ENCODE assay signal across 28 mouse cellular contexts in the genomic region with DNA sequence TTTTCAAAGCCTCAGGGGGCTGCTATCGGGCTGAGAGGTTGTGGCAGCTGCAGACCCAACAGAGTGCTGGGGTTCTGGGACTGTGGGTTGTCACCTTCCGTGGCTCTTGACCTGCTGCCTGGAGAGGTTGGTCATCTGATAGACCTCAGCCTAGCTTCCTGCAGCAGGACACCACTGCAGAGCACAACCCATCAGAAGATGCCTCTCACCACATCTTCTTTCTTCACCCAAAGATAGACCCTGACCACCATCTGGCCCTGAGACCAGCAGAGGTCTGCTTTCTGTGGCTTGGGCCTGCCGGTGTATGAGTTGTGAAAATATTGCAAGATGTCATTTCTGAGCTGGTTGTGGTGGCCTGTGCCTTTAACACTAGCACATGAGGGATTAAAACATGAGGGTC. TPM values are rescaled to one million over a fixed set of nuclear protein-coding genes. Genes with fewer than 3 reads are reported as not detected.
DNase-seq lines count a peak whose midpoint lies in the region; ATAC-seq and TF ChIP-seq lines count a peak whose summit lies in the region.
"Had no signal": no experiment of that assay in that cellular context is flagged by ENCODE, and none has a peak within 500 bp of the region (broad histone marks: within the 10 kb centered on the region; RNA-seq: fewer than 3 reads in every experiment).

No protein-coding gene starts in this region.

- peak overlapping the region; percentile 77 for H3K27ac ChIP-seq in bone marrow, adult 2 months (ENCODE audit: control insufficient read depth, insufficient read depth, low read depth, low read length, poor library complexity)
- H3K27ac ChIP-seq in macrophage, result peak overlapping the region; percentile 98; the same call in 1 of the 2 replicates
- H3K27ac ChIP-seq: forebrain, embryonic 10.5 days; forebrain, embryonic 13.5 days; hindbrain, embryonic 10.5 days; hindbrain, embryonic 13.5 days had no signal

- no peak for TF ChIP-seq POLR2A in bone marrow, adult 2 months (IDR thresholded peaks at IDR 0.05; ENCODE audit: borderline replicate concordance, control insufficient read depth, low read depth, low read length)

- H3K4me3 ChIP-seq in bone marrow, adult 2 months (replicated peaks; ENCODE audit: control insufficient read depth, low read depth, low read length), result no peak overlapping the region
- H3K4me3 ChIP-seq in macrophage (ENCODE audit: inconsistent target), result no peak overlapping the region
- H3K4me3 ChIP-seq: forebrain, embryonic 10.5 days; forebrain, embryonic 13.5 days; hindbrain, embryonic 10.5 days; hindbrain, embryonic 13.5 days had no signal

- DNase-seq in natural killer cell, adult 2 months (ENCODE audit: low spot score in 2 of 2), result peak; percentile 56 to 78
- no peak for DNase-seq in urinary bladder, postnatal 14 days (ENCODE audit: low spot score)
- DNase-seq in thymus, adult 18-20 months, result no peak
- DNase-seq in kidney, adult 9 months, result no peak
- DNase-seq: adrenal gland, adult 8-10 months; adrenal gland, postnatal 25 days; cerebellum, adult 11 months; cerebellum, adult 8-10 months; cerebellum, postnatal 10 days; cerebellum, postnatal 36 days; gastrocnemius, postnatal 10 days; gastrocnemius, postnatal 36 days; heart, adult 11 months; heart, postnatal 36 days had no signal

- H3K79me2 ChIP-seq in macrophage (ENCODE audit: inconsistent target), result peaks cover 28% of the 10 kb centered on the region

- H3K4me1 ChIP-seq in bone marrow, adult 2 months (ENCODE audit: control insufficient read depth, insufficient read depth, low read length), result peaks cover 5% of the 10 kb centered on the region; the same call in 1 of the 2 replicates
- H3K4me1 ChIP-seq: forebrain, embryonic 10.5 days; forebrain, embryonic 13.5 days; hindbrain, embryonic 10.5 days; hindbrain, embryonic 13.5 days had no signal

- peak; percentile 27; the same call in 1 of the 2 replicates for ATAC-seq in common myeloid progenitor, adult 5-6 weeks (replicated peaks; ENCODE audit: low read depth, poor library complexity, severe bottlenecking)
- ATAC-seq: activated CD4-positive, CD25-positive, alpha-beta regulatory T cell, adult 4 months; forebrain, embryonic 13.5 days; forebrain, embryonic 16.5 days; hindbrain, embryonic 16.5 days; inflammation-experienced regulatory T-cells, adult 6 months had no signal

- TF ChIP-seq CTCF in bone marrow, adult 2 months (IDR thresholded peaks at IDR 0.05; ENCODE audit: control insufficient read depth, insufficient read depth, low read length), result no peak

- WGBS in bone marrow, adult 2 months, result 25% methylated on average over 3 of the region's 3 CpGs
- 54% methylated on average over 3 of the region's 3 CpGs for WGBS in macrophage (ENCODE audit: missing documents)

- H3K36me3 ChIP-seq in macrophage (ENCODE audit: inconsistent target), result no peaks in the 10 kb centered on the region
- H3K36me3 ChIP-seq: forebrain, embryonic 10.5 days; hindbrain, embryonic 10.5 days; hindbrain, embryonic 13.5 days had no signal

RNA-seq across cellular contexts. Expression of gene Tyrobp, which starts 2.5 kb away (rescaled TPM):
- polyA plus RNA-seq in bone marrow, adult 2 months (2011; ENCODE audit: insufficient read depth, insufficient read length, low replicate concordance, missing spikeins), result 164 and 433 TPM in 2 replicates
- total RNA-seq in common myeloid progenitor, adult 5-6 weeks (2017), result 94.7 and 118 TPM in 2 replicates
- 100 to 1,000 TPM in 7 of 26 experiments, 10 to 100 TPM in 19; 39.6 to 123 (median 77.3) TPM for total RNA-seq in macrophage (2018; cell fraction: chromatin; rRNA removed)
- 1,000 to 10,000 TPM; 1,796 to 3,589 (median 2,552) TPM for total RNA-seq in macrophage (2018; cell fraction: cytosol; rRNA removed)
- 100 to 1,000 TPM; 185 to 760 (median 490) TPM for total RNA-seq in macrophage (2018; cell fraction: nucleus; rRNA removed)
- 2,505 to 4,301 TPM (median 3,819 TPM) in 3 replicates for polyA plus RNA-seq in macrophage (2018)
- total RNA-seq: ES-E14 had no signal

RNA-seq across cellular contexts. Expression of gene Hcst, which starts 8.6 kb away (rescaled TPM):
- polyA plus RNA-seq in bone marrow, adult 2 months (2011; ENCODE audit: insufficient read depth, insufficient read length, low replicate concordance, missing spikeins), result 47.8 and 107 TPM in 2 replicates
- 9.4 and 11.9 TPM in 2 replicates for total RNA-seq in common myeloid progenitor, adult 5-6 weeks (2017)
- total RNA-seq in macrophage (2018; cell fraction: chromatin; rRNA removed), result 10 to 100 TPM in 1 of 26 experiments, 1 to 10 TPM in 16, not detected in 9; 3.3 to 12.1 (median 6.0) TPM
- total RNA-seq in macrophage (2018; cell fraction: cytosol; rRNA removed), result 10 to 100 TPM; 15.7 to 50.0 (median 32.0) TPM
- 10 to 100 TPM in 7 of 26 experiments, 1 to 10 TPM in 18, not detected in 1; 3.4 to 13.6 (median 7.9) TPM for total RNA-seq in macrophage (2018; cell fraction: nucleus; rRNA removed)
- 9.3 to 40.5 TPM (median 34.0 TPM) in 3 replicates for polyA plus RNA-seq in macrophage (2018)
- total RNA-seq: ES-E14; gastrocnemius, adult 18-20 months; heart, adult 8-10 months; heart, postnatal 36 days had no signal
- polyA plus RNA-seq: forebrain, embryonic 16.5 days had no signal

RNA-seq across cellular contexts. Expression of gene Nfkbid, which starts 10.5 kb away (rescaled TPM):
- polyA plus RNA-seq in bone marrow, adult 2 months (2011; ENCODE audit: insufficient read depth, insufficient read length, low replicate concordance, missing spikeins), result 12.3 and 34.2 TPM in 2 replicates
- total RNA-seq in common myeloid progenitor, adult 5-6 weeks (2017), result 9.0 and 13.0 TPM in 2 replicates
- total RNA-seq in macrophage (2018; cell fraction: chromatin; rRNA removed), result 100 to 1,000 TPM in 17 of 26 experiments, 10 to 100 TPM in 9; 35.5 to 687 (median 168) TPM
- 100 to 1,000 TPM in 6 of 26 experiments, 10 to 100 TPM in 14, 1 to 10 TPM in 6; 3.4 to 171 (median 30.6) TPM for total RNA-seq in macrophage (2018; cell fraction: cytosol; rRNA removed)
- 100 to 1,000 TPM in 19 of 26 experiments, 10 to 100 TPM in 7; 30.9 to 748 (median 180) TPM for total RNA-seq in macrophage (2018; cell fraction: nucleus; rRNA removed)
- 3.2 to 8.3 TPM (median 6.3 TPM) in 3 replicates for polyA plus RNA-seq in macrophage (2018)

RNA-seq across cellular contexts. Expression of gene Aplp1, which starts 34.3 kb away (rescaled TPM):
- 6.2 TPM in 1 of 2 replicates, not detected in the other for polyA plus RNA-seq in bone marrow, adult 2 months (2011; ENCODE audit: insufficient read depth, insufficient read length, low replicate concordance, missing spikeins)
- not detected in 2 replicates for total RNA-seq in common myeloid progenitor, adult 5-6 weeks (2017)
- 1 to 10 TPM in 1 of 26 experiments, under 1 TPM in 4, not detected in 21; 0.37 to 3.7 (median 0.51) TPM for total RNA-seq in macrophage (2018; cell fraction: chromatin; rRNA removed)
- total RNA-seq in macrophage (2018; cell fraction: cytosol; rRNA removed), result 1 to 10 TPM in 1 of 26 experiments, under 1 TPM in 25; 0.24 to 1.0 (median 0.57) TPM
- 1 to 10 TPM in 8 of 26 experiments, under 1 TPM in 16, not detected in 2; 0.42 to 1.8 (median 0.87) TPM for total RNA-seq in macrophage (2018; cell fraction: nucleus; rRNA removed)
- 0.67 to 1.3 TPM (median 0.75 TPM) in 3 replicates for polyA plus RNA-seq in macrophage (2018)

RNA-seq across cellular contexts. Expression of gene Kirrel2, which starts 46.5 kb away (rescaled TPM):
- polyA plus RNA-seq in bone marrow, adult 2 months (2011; ENCODE audit: insufficient read depth, insufficient read length, low replicate concordance, missing spikeins), result 0.25 and 4.8 TPM in 2 replicates
- total RNA-seq in common myeloid progenitor, adult 5-6 weeks (2017), result not detected in 2 replicates
- total RNA-seq in macrophage (2018; cell fraction: chromatin; rRNA removed), result not detected
- total RNA-seq in macrophage (2018; cell fraction: cytosol; rRNA removed), result not detected
- not detected for total RNA-seq in macrophage (2018; cell fraction: nucleus; rRNA removed)
- not detected in 3 replicates for polyA plus RNA-seq in macrophage (2018)
- total RNA-seq: adrenal gland, adult 8-10 months; adrenal gland, postnatal 25 days; gastrocnemius, adult 18-20 months; gastrocnemius, postnatal 10 days; gastrocnemius, postnatal 36 days; heart, adult 8-10 months; heart, postnatal 36 days had no signal
- polyA plus RNA-seq: activated CD4-positive, CD25-positive, alpha-beta regulatory T cell, adult 4 months; inflammation-experienced regulatory T-cells, adult 6 months had no signal

Comparison
In these comparisons a context has a peak if more than half of its experiments do, and no peak if none do; other contexts are left out.
1. DNase-seq: peak in natural killer cell, adult 2 months (2 of 2); none in urinary bladder, postnatal 14 days (single experiment), thymus, adult 18-20 months (0 of 2) and kidney, adult 9 months (single experiment).